Mouse (Mus musculus) kidney, adult 2 months (tissue): ENCODE results near the gene Mgp.

ENCODE experiments used
- CTCF ChIP-seq: fragments of 200-500 bp; conservative IDR thresholded peaks from 2 replicates; pipeline ENCODE4 v1.5.1; 2011; ENCODE audit warnings: low read depth, mild to moderate bottlenecking, control low read depth, low read length, moderate library complexity, mixed read lengths; ENCODE audit not compliant: insufficient read depth, insufficient read length
- POLR2A ChIP-seq: fragments of 200-500 bp; IDR thresholded peaks from one replicate; pipeline ENCODE4 v1.6.1; 2011; ENCODE audit warnings: low read depth, low read length, control low read depth

DNA sequence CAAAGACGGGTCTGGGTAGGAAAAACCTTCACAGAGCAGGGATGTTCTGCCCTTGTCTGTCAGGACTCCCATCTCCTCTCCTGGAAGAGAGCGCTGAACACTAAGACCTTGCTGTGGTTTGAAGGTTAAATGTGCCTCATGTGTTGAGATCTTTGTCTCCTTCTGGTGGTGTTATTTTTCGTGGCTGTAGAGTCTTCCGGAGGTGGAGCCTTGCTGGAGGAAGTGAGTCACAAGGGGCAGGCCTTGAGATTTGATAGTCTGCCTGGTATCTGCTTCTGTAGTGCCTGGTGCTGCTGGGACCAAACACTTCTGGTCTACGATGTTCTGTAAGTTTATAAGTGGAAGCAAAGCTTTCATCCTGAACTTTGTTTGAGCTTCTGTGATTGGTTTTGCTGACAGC is 26.7 kb downstream of the Mgp start:
- TF ChIP-seq POLR2A (no peak), CTCF (no peak)
